Mouse (Mus musculus): ENCODE measurements around the gene Myoz2.

Gene Myoz2

GRCm38 (mm10) chr3:123034752-123035151, at the start of gene Myoz2:
TSS of gene Myoz2 (minus strand) at chr3:123035015.
- no peak for DNase-seq (ENCODE audit: low read depth, low spot score)

GRCm38 (mm10) chr3:123081665-123082064, 46.9 kb upstream of the Myoz2 start:
- no peak for DNase-seq (ENCODE audit: low read depth, low spot score)

- DNase-seq (ENCODE audit: low read depth, low spot score): no peak
These were observed 46.1 kb upstream of the Myoz2 start for GRCm38 (mm10) chr3:123080943-123081342.

DNA sequence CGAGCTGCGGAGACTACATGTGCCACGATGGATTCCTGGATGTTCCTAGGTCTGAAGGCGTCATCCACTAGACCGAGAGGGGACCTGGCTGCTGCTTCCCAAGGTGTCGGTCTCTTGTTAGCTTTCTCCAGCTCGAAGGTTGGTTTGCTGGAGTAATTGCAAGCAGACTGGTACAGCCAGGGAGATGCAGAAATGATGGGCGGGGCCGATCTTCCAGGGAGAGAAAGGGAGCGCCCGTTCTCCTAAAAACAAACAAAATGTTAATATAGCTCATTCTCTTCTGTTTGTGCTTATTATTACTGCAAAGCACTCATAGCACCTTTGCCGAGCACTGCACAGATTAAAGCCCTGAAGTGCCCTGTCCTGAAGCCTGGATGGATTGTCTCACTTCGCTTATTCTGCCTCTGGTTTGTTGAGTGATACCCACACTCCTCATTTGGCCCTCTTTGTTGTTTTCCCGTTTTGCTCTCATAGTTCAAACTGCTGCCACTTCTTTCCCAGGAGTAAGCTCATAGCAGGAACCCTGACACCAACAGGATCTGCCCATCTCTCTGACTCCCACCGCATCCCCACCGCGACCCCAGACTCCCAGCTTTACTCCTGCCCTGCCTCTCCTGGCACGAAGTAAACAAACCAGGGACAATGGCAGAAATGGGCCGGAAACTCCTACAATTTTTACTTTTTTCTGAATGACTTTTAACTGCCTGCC, 45.4 kb upstream of the Myoz2 start:
- no peak for DNase-seq (ENCODE audit: low read depth, low spot score)

- no peak for DNase-seq (ENCODE audit: low read depth, low spot score)
These were observed 40.9 kb upstream of the Myoz2 start for GRCm38 (mm10) chr3:123075759-123076158.

DNA sequence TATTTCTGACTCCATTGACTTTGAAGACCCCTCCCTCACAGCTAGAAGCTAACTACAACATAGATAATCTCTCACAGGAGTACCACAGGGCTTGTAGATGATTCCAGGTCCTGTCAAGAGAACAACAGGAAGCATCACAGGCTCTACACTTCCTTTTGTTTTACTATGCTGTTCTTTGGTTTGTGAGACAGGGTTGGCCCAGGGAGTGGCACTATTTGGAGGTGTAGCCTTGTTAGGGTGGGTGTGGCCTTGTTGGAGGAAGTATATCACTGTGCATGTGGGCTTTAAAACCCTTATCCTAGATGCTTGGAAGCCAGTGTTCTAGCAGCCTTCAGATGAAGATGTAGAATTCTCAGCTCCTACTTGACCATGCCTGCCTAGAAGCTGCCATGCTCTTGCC, 40.2 kb upstream of the Myoz2 start:
- DNase-seq (ENCODE audit: low read depth, low spot score): no peak

- no peak for DNase-seq (ENCODE audit: low read depth, low spot score)
These were observed 38.5 kb upstream of the Myoz2 start for GRCm38 (mm10) chr3:123073351-123073750.

- DNase-seq (ENCODE audit: low read depth, low spot score): no peak
These were observed 37.7 kb upstream of the Myoz2 start for GRCm38 (mm10) chr3:123072472-123072871.

GRCm38 (mm10) chr3:123070996-123071395, 36.2 kb upstream of the Myoz2 start:
- no peak for DNase-seq (ENCODE audit: low read depth, low spot score)

DNA sequence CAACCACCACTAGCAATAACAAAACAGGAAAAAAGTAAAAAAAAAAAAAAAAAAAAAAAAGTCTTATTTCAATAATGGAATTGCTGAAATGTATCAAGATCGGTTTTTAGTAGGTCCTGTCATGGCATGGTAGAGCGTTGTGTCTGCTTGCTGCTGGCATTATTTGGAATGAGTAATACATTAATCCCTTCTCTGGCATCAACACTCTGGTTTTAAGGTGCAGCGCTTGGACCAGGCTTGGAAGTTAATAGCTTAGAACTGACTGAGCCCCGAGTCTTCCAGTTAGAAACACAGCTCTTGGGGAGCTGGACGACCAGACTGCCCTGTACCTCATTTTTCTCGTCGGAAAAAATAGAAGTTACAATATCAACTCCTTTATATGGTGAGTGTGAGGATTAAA, 32.0 kb upstream of the Myoz2 start:
- no peak for DNase-seq (ENCODE audit: low read depth, low spot score)

GRCm38 (mm10) chr3:123065466-123065865, 30.7 kb upstream of the Myoz2 start:
- DNase-seq (ENCODE audit: low read depth, low spot score): no peak

GRCm38 (mm10) chr3:123064186-123064585, 29.4 kb upstream of the Myoz2 start:
- peak; percentile 55 for DNase-seq (ENCODE audit: low read depth, low spot score)

- no peak for DNase-seq (ENCODE audit: low read depth, low spot score)
These were observed 27.1 kb upstream of the Myoz2 start for GRCm38 (mm10) chr3:123061931-123062330.

DNA sequence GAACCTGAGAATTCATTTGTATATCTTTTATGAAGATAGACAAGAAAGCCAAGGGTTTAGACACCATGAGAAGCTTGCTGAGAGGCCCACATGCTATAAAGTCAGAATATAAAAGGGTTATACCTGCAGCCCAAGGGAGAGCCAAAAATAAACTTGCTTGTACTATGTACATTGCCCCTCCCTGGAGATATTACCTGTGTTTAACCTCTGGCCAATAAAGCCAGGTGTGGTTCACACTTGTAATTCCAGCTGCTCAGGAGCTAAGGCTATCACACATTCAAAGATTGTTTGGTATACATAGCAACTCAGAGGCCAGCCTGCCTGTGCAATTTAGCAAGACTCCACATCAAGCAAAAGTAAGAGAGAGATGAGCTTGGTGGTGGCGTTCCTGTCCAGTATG, 24.0 kb upstream of the Myoz2 start:
- no peak for DNase-seq (ENCODE audit: low read depth, low spot score)

DNA sequence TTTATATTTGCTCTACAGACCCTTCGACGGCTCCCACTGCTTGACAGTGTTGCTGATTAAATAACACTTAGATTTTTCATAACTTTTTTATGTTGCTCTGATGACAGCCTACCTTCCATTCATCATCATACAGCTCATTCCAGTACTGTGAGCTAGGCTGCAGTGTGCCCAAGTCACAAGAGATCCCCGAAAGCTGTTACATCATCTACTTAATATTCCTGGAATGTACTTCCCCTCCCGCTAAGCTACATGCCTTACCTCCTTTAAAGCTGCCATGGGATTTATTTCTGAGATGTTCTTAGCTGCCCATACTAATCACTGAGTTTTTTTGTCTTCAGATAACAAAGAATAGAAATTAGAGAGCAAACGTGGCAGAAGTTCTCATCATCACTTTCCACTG, 19.4 kb upstream of the Myoz2 start:
- peak; percentile 14 for DNase-seq (ENCODE audit: low read depth, low spot score)

DNA sequence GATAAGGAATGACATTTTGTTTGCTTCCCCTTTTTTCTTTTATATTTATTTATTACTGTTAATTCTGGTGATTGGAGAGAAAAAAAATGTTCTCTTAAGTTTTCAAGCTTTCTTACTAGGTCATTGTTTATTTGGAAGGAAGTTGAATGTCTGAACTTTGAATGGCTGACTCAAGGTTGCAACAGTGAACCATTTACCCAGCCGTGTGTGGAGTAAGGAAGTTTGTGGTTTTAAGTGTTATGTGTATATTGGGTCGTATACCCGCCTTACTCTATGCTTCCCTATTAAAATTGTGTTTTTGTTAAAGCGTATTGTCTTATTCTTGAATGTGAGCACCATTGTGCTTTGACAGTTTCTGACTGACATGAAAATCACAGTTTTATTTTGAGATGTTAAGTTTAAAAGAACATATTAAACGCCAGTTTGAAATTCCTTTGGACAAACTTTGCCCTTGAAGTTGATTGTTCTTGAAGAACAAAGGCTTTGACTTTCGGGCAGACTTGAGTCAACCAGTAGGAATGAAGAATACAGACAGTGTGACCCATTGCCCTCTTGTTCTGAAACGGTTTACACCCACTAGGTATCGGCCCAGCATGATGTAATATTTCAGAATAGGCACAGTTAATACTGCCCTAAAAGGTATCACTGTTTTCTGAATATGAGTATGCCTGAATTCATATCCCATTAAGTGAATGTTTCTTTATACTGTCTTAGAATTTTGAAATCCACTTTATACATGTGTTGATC, 18.6 kb upstream of the Myoz2 start:
- DNase-seq (ENCODE audit: low read depth, low spot score): peak; percentile 15

GRCm38 (mm10) chr3:123042308-123042707, 7.5 kb upstream of the Myoz2 start:
- DNase-seq (ENCODE audit: low read depth, low spot score): no peak

DNA sequence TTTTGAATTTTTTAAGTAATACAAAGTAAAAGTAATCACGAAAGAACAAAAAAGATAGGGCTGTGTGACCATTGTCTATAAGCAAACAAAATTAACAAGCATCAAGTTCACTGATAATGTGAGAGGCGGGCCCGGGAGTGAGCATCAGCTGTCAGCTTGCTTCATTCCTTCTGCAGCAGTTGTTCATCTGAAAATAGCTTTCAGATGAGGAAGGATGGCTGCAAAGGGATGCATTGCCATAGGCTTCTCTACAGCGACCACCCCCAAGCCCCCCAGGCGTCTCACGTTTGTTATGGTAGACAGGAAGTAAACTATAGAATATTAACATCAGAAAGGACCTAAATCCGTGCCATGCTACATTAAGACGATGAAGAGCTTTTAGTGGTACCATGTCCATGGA, 1.0 kb downstream of the Myoz2 start:
- DNase-seq (ENCODE audit: low read depth, low spot score): no peak

DNA sequence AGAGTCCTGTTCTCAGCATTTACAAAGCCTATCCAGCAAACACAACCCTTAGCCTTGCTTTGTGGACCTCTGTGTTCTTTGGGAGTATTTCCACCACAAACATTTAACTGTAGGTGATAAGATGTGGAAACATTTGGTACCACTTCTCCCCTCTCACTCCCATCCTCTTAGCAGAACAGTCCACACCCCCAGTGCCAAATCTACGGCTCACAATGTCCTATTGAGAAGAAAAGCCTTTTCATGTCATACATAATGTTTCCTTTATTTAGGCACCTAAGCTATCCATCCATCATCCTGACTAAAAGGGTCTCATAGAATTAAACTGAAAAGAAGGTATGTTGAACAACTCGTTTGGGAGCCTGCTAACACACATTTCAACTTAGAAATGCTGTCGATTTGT, 9.2 kb downstream of the Myoz2 start:
- DNase-seq (ENCODE audit: low read depth, low spot score): no peak

- DNase-seq (ENCODE audit: low read depth, low spot score): no peak
These were observed 10.2 kb downstream of the Myoz2 start for GRCm38 (mm10) chr3:123024496-123025234.

DNA sequence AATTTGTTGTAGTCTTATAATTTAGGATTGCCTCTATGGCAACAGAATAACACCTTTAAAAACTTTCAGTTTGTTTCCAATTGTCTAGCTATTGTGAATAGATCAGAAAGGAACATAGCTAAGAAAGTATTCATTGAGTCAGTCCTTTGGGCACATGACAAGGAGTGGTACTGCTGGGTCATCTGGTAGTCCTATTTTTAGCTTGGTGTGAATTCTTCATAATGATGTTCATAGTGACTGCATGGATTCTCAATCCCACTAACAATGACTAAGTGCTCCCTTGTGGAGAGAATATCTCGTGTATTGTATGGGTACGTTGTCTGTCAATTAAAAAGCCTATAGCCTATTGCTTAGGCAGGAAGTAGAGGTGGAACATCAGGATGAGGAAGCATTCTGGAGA, 16.0 kb downstream of the Myoz2 start:
- DNase-seq (ENCODE audit: low read depth, low spot score): no peak

DNA sequence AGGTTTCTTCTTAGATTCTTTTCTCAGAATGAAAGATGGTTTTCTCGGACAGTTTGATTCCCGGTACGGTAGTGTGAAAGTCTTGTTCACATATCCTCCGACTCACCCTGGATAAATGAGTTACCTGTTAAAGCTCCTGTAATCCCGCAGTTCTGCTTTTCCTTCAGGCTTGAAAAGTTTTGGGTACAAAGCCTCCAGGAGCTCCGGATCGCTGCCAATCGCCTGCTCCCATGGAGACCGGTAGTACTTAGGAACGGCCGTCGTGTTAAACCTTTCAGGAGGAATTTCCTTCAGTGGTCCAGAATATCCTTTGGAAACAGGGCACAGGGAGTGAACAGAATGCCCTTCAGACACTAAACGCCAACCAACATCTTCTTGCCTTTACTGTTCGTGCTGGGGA, 21.3 kb downstream of the Myoz2 start:
- peak; percentile 12 for DNase-seq (ENCODE audit: low read depth, low spot score)

DNA sequence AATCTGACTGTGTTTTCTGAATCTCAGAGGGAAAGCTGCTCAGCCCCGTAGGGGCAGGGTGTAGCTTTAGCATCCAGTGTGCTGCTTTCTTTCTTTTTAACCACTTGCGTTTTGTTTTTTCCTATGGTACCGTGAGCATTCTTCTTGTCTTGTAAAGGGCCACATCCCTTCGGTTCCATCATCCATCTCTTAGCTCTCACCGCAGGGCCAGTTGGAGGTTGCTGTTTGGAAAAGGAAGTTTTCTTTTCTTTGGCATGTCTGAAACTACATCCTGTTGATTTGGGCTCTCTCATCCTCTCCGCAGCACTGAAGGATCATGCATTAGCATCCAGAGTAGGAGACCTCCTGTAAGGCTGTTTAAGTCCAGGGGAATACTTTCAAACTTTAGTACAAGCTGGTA, 25.4 kb downstream of the Myoz2 start:
- DNase-seq (ENCODE audit: low read depth, low spot score): no peak

All from R1 (cell line).